Comparison of ENCODE assay signal across 27 mouse cellular contexts in genomic region chr3:105877252-105877803, GRCm38 (mm10). TPM values are rescaled to one million over a fixed set of nuclear protein-coding genes. Genes with fewer than 3 reads are reported as not detected.
DNase-seq lines count a peak whose midpoint lies in the region; TF ChIP-seq lines count a peak whose summit lies in the region.
"Had no signal": no experiment of that assay in that cellular context is flagged by ENCODE, and none has a peak within 500 bp of the region (broad histone marks: within the 10 kb centered on the region; RNA-seq: fewer than 3 reads in every experiment).

No protein-coding gene starts in this region.

- H3K36me3 ChIP-seq in heart, adult 2 months (ENCODE audit: control insufficient read depth, insufficient read depth, low read length), result peaks cover 3% of the 10 kb centered on the region; the same call in 1 of the 2 replicates
- H3K36me3 ChIP-seq in macrophage (ENCODE audit: inconsistent target), result no peaks in the 10 kb centered on the region
- H3K36me3 ChIP-seq in embryonic facial prominence, embryonic 10.5 days (replicated peaks), result no peaks in the 10 kb centered on the region
- H3K36me3 ChIP-seq: forebrain, embryonic 15.5 days; hindbrain, embryonic 10.5 days; intestine, embryonic 15.5 days; neural tube, embryonic 12.5 days had no signal

- no peak overlapping the region for H3K4me3 ChIP-seq in heart, adult 2 months
- no peak overlapping the region for H3K4me3 ChIP-seq in bone marrow macrophage, adult 2 months (ENCODE audit: insufficient read depth, low read length)
- H3K4me3 ChIP-seq in macrophage (ENCODE audit: inconsistent target), result no peak overlapping the region
- no peak overlapping the region for H3K4me3 ChIP-seq in embryonic facial prominence, embryonic 10.5 days
- H3K4me3 ChIP-seq: forebrain, embryonic 15.5 days; hindbrain, embryonic 10.5 days; intestine, embryonic 15.5 days; left cerebral cortex, adult 2 months; neural tube, embryonic 12.5 days had no signal

- H3K9ac ChIP-seq in heart, adult 2 months (ENCODE audit: low read depth, low read length), result no peak overlapping the region
- H3K9ac ChIP-seq: forebrain, embryonic 15.5 days; intestine, embryonic 15.5 days; neural tube, embryonic 12.5 days had no signal

- WGBS in heart, adult 2 months, result 43% methylated on average over 6 of the region's 6 CpGs
- 72% methylated on average over 6 of the region's 6 CpGs for WGBS in macrophage (ENCODE audit: missing documents)
- WGBS in embryonic facial prominence, embryonic 10.5 days, result 88% methylated on average over 6 of the region's 6 CpGs

- intact Hi-C loops in heart, adult 2 months (cut with DNase I), result loop anchor here (5.0 kb wide), 1 partner anchor 50 kb away; no protein-coding TSS in a partner anchor

- peaks cover 18% of the 10 kb centered on the region for H3K4me1 ChIP-seq in heart, adult 2 months (ENCODE audit: control insufficient read depth, insufficient read depth, low read length)
- peaks cover 45% of the 10 kb centered on the region for H3K4me1 ChIP-seq in bone marrow macrophage, adult 2 months (ENCODE audit: control insufficient read depth, insufficient read depth, low read length)
- peaks cover 5% of the 10 kb centered on the region for H3K4me1 ChIP-seq in embryonic facial prominence, embryonic 10.5 days
- H3K4me1 ChIP-seq: neural tube, embryonic 12.5 days had no signal

- TF ChIP-seq CTCF in heart, adult 2 months (IDR thresholded peaks at IDR 0.05), result no peak
- no peak for TF ChIP-seq CTCF in bone marrow macrophage, adult 2 months (IDR thresholded peaks at IDR 0.05; ENCODE audit: low read depth, low read length)

- H3K27me3 ChIP-seq in heart, adult 2 months (ENCODE audit: control insufficient read depth, insufficient read depth, low read length), result no peaks in the 10 kb centered on the region
- no peaks in the 10 kb centered on the region for H3K27me3 ChIP-seq in embryonic facial prominence, embryonic 10.5 days (replicated peaks; ENCODE audit: low read depth, poor library complexity, severe bottlenecking)
- H3K27me3 ChIP-seq: forebrain, embryonic 15.5 days; intestine, embryonic 15.5 days; neural tube, embryonic 12.5 days had no signal

- H3K27ac ChIP-seq in heart, adult 2 months, result peak overlapping the region; percentile 70
- H3K27ac ChIP-seq in bone marrow macrophage, adult 2 months (ENCODE audit: insufficient read depth, low read depth, low read length), result peak overlapping the region; percentile 91
- peak overlapping the region; percentile 71 for H3K27ac ChIP-seq in macrophage
- H3K27ac ChIP-seq in embryonic facial prominence, embryonic 10.5 days (replicated peaks), result no peak overlapping the region
- H3K27ac ChIP-seq: forebrain, embryonic 15.5 days; intestine, embryonic 15.5 days; left cerebral cortex, adult 2 months; neural tube, embryonic 12.5 days; stomach, postnatal 0 days had no signal

- TF ChIP-seq EP300 in heart, adult 2 months (IDR thresholded peaks at IDR 0.05; ENCODE audit: insufficient read depth, low read depth, low read length), result no peak

- no peak for TF ChIP-seq POLR2A in heart, adult 2 months (IDR thresholded peaks at IDR 0.05; ENCODE audit: insufficient read depth, low read depth, low read length)
- no peak for TF ChIP-seq POLR2A in bone marrow macrophage, adult 2 months (IDR thresholded peaks at IDR 0.05; ENCODE audit: borderline replicate concordance, low read depth, low read length)

- H3K79me2 ChIP-seq in heart, adult 2 months (replicated peaks; ENCODE audit: control insufficient read depth, insufficient read depth, low read length), result no peaks in the 10 kb centered on the region
- no peaks in the 10 kb centered on the region for H3K79me2 ChIP-seq in macrophage (ENCODE audit: inconsistent target)

- no peaks in the 10 kb centered on the region for H3K9me3 ChIP-seq in embryonic facial prominence, embryonic 10.5 days
- H3K9me3 ChIP-seq: forebrain, embryonic 15.5 days; hindbrain, embryonic 10.5 days; intestine, embryonic 15.5 days; neural tube, embryonic 12.5 days had no signal

- DNase-seq in heart, adult 2 months, result no peak
- DNase-seq in heart, postnatal 4 days, result no peak
- peak; percentile 64 for DNase-seq in lung, postnatal 36 days
- DNase-seq in lung, postnatal 4 days, result no peak
- DNase-seq in embryonic facial prominence, embryonic 10.5 days (ENCODE audit: low spot score), result no peak
- DNase-seq: adrenal gland, adult 2 months; cerebellum, adult 8-10 months; gastrocnemius, postnatal 36 days; kidney, adult 8-10 months; kidney, postnatal 10 days; midbrain, embryonic 14.5 days; retina, postnatal 1 day; thymus, postnatal 14 days had no signal

RNA-seq across cellular contexts. Expression of gene Tmigd3, which starts 6.6 kb away (rescaled TPM):
- under 1 TPM in 1 of 2 experiments, not detected in 1; 0.31 TPM for total RNA-seq in heart, adult 2 months (2021)
- 0.35 TPM in 1 of 2 replicates, not detected in the other for polyA plus RNA-seq in heart, adult 2 months (2012; rRNA removed)
- under 1 TPM; 0.34 to 0.52 TPM for total RNA-seq in heart, postnatal 4 days (2021)
- polyA plus RNA-seq in bone marrow macrophage, adult 2 months (2012; ENCODE audit: insufficient read depth, insufficient read length, missing spikeins), result 1.1 TPM in 1 of 2 replicates, not detected in the other
- total RNA-seq in macrophage (2018; cell fraction: chromatin; rRNA removed), result not detected
- total RNA-seq in macrophage (2018; cell fraction: cytosol; rRNA removed), result under 1 TPM in 22 of 26 experiments, not detected in 4; 0.20 to 0.77 (median 0.42) TPM
- total RNA-seq in macrophage (2018; cell fraction: nucleus; rRNA removed), result under 1 TPM in 3 of 26 experiments, not detected in 23; 0.58 to 0.75 (median 0.72) TPM
- polyA plus RNA-seq in macrophage (2018), result 0.26 to 0.61 TPM in 2 of 3 replicates, not detected in the other
- polyA plus RNA-seq in embryonic facial prominence, embryonic 10.5 days (2016; fragmentation: Nextera tagmentation; extraction: Ambion mirVana), result 0.15 TPM in 1 of 2 replicates, not detected in the other
- total RNA-seq: adrenal gland, adult 2 months; common myeloid progenitor, adult 5-6 weeks; ES-E14; gastrocnemius, postnatal 36 days; left cerebral cortex, postnatal 36 days had no signal
- polyA plus RNA-seq: adrenal gland, adult 2 months; hindbrain, embryonic 10.5 days; hindbrain, embryonic 16.5 days; liver, embryonic 16.5 days; midbrain, embryonic 14.5 days; neural tube, embryonic 12.5 days; Patski had no signal

RNA-seq across cellular contexts. Expression of gene Adora3, which starts 6.7 kb away (rescaled TPM):
- total RNA-seq in heart, adult 2 months (2021), result not detected
- polyA plus RNA-seq in heart, adult 2 months (2012; rRNA removed), result 0.37 and 0.94 TPM in 2 replicates
- not detected for total RNA-seq in heart, postnatal 4 days (2021)
- polyA plus RNA-seq in bone marrow macrophage, adult 2 months (2012; ENCODE audit: insufficient read depth, insufficient read length, missing spikeins), result 2.6 and 2.7 TPM in 2 replicates
- 1 to 10 TPM in 6 of 26 experiments, under 1 TPM in 7, not detected in 13; 0.40 to 2.3 (median 0.98) TPM for total RNA-seq in macrophage (2018; cell fraction: chromatin; rRNA removed)
- total RNA-seq in macrophage (2018; cell fraction: cytosol; rRNA removed), result 1 to 10 TPM in 11 of 26 experiments, under 1 TPM in 15; 0.24 to 2.1 (median 0.90) TPM
- 1 to 10 TPM in 15 of 26 experiments, under 1 TPM in 10, not detected in 1; 0.30 to 3.7 (median 1.2) TPM for total RNA-seq in macrophage (2018; cell fraction: nucleus; rRNA removed)
- polyA plus RNA-seq in macrophage (2018), result 0.30 to 1.9 TPM (median 1.1 TPM) in 3 replicates
- polyA plus RNA-seq in embryonic facial prominence, embryonic 10.5 days (2016; fragmentation: Nextera tagmentation; extraction: Ambion mirVana), result not detected in 2 replicates
- total RNA-seq: ES-E14; gastrocnemius, postnatal 36 days had no signal
- polyA plus RNA-seq: midbrain, embryonic 14.5 days; neural tube, embryonic 12.5 days; Patski had no signal

RNA-seq across cellular contexts. Expression of gene I830077J02Rik, which starts 55.1 kb away (rescaled TPM):
- 1 to 10 TPM in 1 of 2 experiments, under 1 TPM in 1; 0.97 to 2.3 TPM for total RNA-seq in heart, adult 2 months (2021)
- 0.72 and 0.76 TPM in 2 replicates for polyA plus RNA-seq in heart, adult 2 months (2012; rRNA removed)
- total RNA-seq in heart, postnatal 4 days (2021), result 1 to 10 TPM in 1 of 2 experiments, under 1 TPM in 1; 0.69 to 1.4 TPM
- polyA plus RNA-seq in bone marrow macrophage, adult 2 months (2012; ENCODE audit: insufficient read depth, insufficient read length, missing spikeins), result 16.9 and 17.2 TPM in 2 replicates
- 10 to 100 TPM in 19 of 26 experiments, 1 to 10 TPM in 7; 2.8 to 56.4 (median 19.7) TPM for total RNA-seq in macrophage (2018; cell fraction: chromatin; rRNA removed)
- 10 to 100 TPM in 21 of 26 experiments, 1 to 10 TPM in 5; 8.0 to 36.7 (median 16.7) TPM for total RNA-seq in macrophage (2018; cell fraction: cytosol; rRNA removed)
- total RNA-seq in macrophage (2018; cell fraction: nucleus; rRNA removed), result 10 to 100 TPM in 23 of 26 experiments, 1 to 10 TPM in 3; 6.3 to 60.0 (median 23.8) TPM
- polyA plus RNA-seq in macrophage (2018), result 5.4 to 14.3 TPM (median 11.3 TPM) in 3 replicates
- polyA plus RNA-seq in embryonic facial prominence, embryonic 10.5 days (2016; fragmentation: Nextera tagmentation; extraction: Ambion mirVana), result 0.34 and 0.61 TPM in 2 replicates
